Mouse (Mus musculus): ENCODE results near the gene Fxyd7. TPM values are rescaled to one million over a fixed set of nuclear protein-coding genes. Genes with fewer than 3 reads are reported as not detected.

The Fxyd7 gene
- polyA plus RNA-seq, 1 experiment: not detected

- H3ac ChIP-seq (ENCODE audit: control insufficient read depth, insufficient read length): no peak within 1 kb of the TSS
- H3K4me3 ChIP-seq: no peak within 1 kb of the TSS
- H3K36me3 ChIP-seq (ENCODE audit: control insufficient read depth, insufficient read depth): no peaks in the 10 kb centered on the region
- TF ChIP-seq MYOG (IDR thresholded peaks at IDR 0.05; ENCODE audit: control insufficient read depth in 1 of 3, insufficient read depth in 1 of 3, insufficient read length in 2 of 3, low read depth in 2 of 3): no peak
- peak in 1 of 3 experiments; percentile 44 for TF ChIP-seq MYOD1 (IDR thresholded peaks at IDR 0.05; ENCODE audit: control insufficient read depth in 1 of 3, insufficient read length in 2 of 3, low read depth in 2 of 3)
- no peak within 1 kb of the TSS for H3K4me2 ChIP-seq (ENCODE audit: low read depth)
- no peaks in the 10 kb centered on the region for H3K79me2 ChIP-seq (ENCODE audit: control insufficient read depth, insufficient read depth)
- H3K27me3 ChIP-seq (ENCODE audit: control insufficient read depth, insufficient read depth, insufficient read length): no peaks in the 10 kb centered on the region
Observed at GRCm38 (mm10) chr7:31059108-31059507, 7.8 kb upstream of the Fxyd7 start, which contains the start of gene Lgi4. TSS of gene Lgi4 (plus strand) at chr7:31059342.

GRCm38 (mm10) chr7:31058211-31058610, 6.9 kb upstream of the Fxyd7 start:
- no peaks in the 10 kb centered on the region for H3K27me3 ChIP-seq (ENCODE audit: control insufficient read depth, insufficient read depth, insufficient read length)
- H3ac ChIP-seq (ENCODE audit: control insufficient read depth, insufficient read length): no peak overlapping the region
- no peak overlapping the region for H3K4me3 ChIP-seq
- no peaks in the 10 kb centered on the region for H3K36me3 ChIP-seq (ENCODE audit: control insufficient read depth, insufficient read depth)
- TF ChIP-seq POLR2AphosphoS2 (IDR thresholded peaks at IDR 0.05; ENCODE audit: insufficient read length, low read depth) (no peak), SRF (IDR thresholded peaks at IDR 0.05; ENCODE audit: control insufficient read depth, insufficient read length, low read depth) (no peak), MYOD1 (IDR thresholded peaks at IDR 0.05; ENCODE audit: control insufficient read depth in 1 of 3, insufficient read length in 2 of 3, low read depth in 2 of 3) (no peak), CEBPB (IDR thresholded peaks at IDR 0.05; ENCODE audit: insufficient read depth, poor library complexity, severe bottlenecking) (no peak), MAX (IDR thresholded peaks at IDR 0.05; ENCODE audit: low read depth) (no peak), TCF3 (IDR thresholded peaks at IDR 0.05; ENCODE audit: insufficient read length, low read depth) (no peak), REST (IDR thresholded peaks at IDR 0.05; ENCODE audit: insufficient read depth, insufficient read length) (no peak), POLR2A (IDR thresholded peaks at IDR 0.05; ENCODE audit: insufficient read length, low read depth) (no peak), E2F4 (IDR thresholded peaks at IDR 0.05; ENCODE audit: insufficient read depth) (no peak)
- H3K4me2 ChIP-seq (ENCODE audit: low read depth): no peak overlapping the region
- no peaks in the 10 kb centered on the region for H3K79me2 ChIP-seq (ENCODE audit: control insufficient read depth, insufficient read depth)

GRCm38 (mm10) chr7:31057730-31058129, 6.5 kb upstream of the Fxyd7 start:
- no peaks in the 10 kb centered on the region for H3K79me2 ChIP-seq (ENCODE audit: control insufficient read depth, insufficient read depth)
- H3K4me2 ChIP-seq (ENCODE audit: low read depth): no peak overlapping the region
- H3ac ChIP-seq (ENCODE audit: control insufficient read depth, insufficient read length): no peak overlapping the region
- H3K36me3 ChIP-seq (ENCODE audit: control insufficient read depth, insufficient read depth): no peaks in the 10 kb centered on the region
- H3K4me3 ChIP-seq: no peak overlapping the region
- TF ChIP-seq TCF3 (IDR thresholded peaks at IDR 0.05; ENCODE audit: insufficient read length, low read depth) (no peak), MYOD1 (IDR thresholded peaks at IDR 0.05; ENCODE audit: control insufficient read depth in 1 of 3, insufficient read length in 2 of 3, low read depth in 2 of 3) (no peak), CEBPB (IDR thresholded peaks at IDR 0.05; ENCODE audit: insufficient read depth, poor library complexity, severe bottlenecking) (no peak), MYOG (IDR thresholded peaks at IDR 0.05; ENCODE audit: control insufficient read depth in 1 of 3, insufficient read depth in 1 of 3, insufficient read length in 2 of 3, low read depth in 2 of 3) (no peak)
- H3K27me3 ChIP-seq (ENCODE audit: control insufficient read depth, insufficient read depth, insufficient read length): no peaks in the 10 kb centered on the region

- no peaks in the 10 kb centered on the region for H3K27me3 ChIP-seq (ENCODE audit: control insufficient read depth, insufficient read depth, insufficient read length)
- H3K4me3 ChIP-seq: no peak within 1 kb of the TSS
- no peaks in the 10 kb centered on the region for H3K36me3 ChIP-seq (ENCODE audit: control insufficient read depth, insufficient read depth)
- TF ChIP-seq CEBPB (IDR thresholded peaks at IDR 0.05; ENCODE audit: insufficient read depth, poor library complexity, severe bottlenecking): no peak
- TF ChIP-seq MAX (IDR thresholded peaks at IDR 0.05; ENCODE audit: low read depth): no peak
- no peak for TF ChIP-seq SRF (IDR thresholded peaks at IDR 0.05; ENCODE audit: control insufficient read depth, insufficient read length, low read depth)
- no peak for TF ChIP-seq TCF3 (IDR thresholded peaks at IDR 0.05; ENCODE audit: insufficient read length, low read depth)
- TF ChIP-seq TCF12 (IDR thresholded peaks at IDR 0.05; ENCODE audit: insufficient read depth, poor library complexity, severe bottlenecking): no peak
- no peak for TF ChIP-seq POLR2AphosphoS2 (IDR thresholded peaks at IDR 0.05; ENCODE audit: insufficient read length, low read depth)
- no peak for TF ChIP-seq POLR2A (IDR thresholded peaks at IDR 0.05; ENCODE audit: insufficient read length, low read depth)
- TF ChIP-seq MYOG (IDR thresholded peaks at IDR 0.05; ENCODE audit: control insufficient read depth in 1 of 3, insufficient read depth in 1 of 3, insufficient read length in 2 of 3, low read depth in 2 of 3): no peak
- no peak for TF ChIP-seq MYOD1 (IDR thresholded peaks at IDR 0.05; ENCODE audit: control insufficient read depth in 1 of 3, insufficient read length in 2 of 3, low read depth in 2 of 3)
- no peak for TF ChIP-seq E2F4 (IDR thresholded peaks at IDR 0.05; ENCODE audit: insufficient read depth)
- TF ChIP-seq USF1 (IDR thresholded peaks at IDR 0.05; ENCODE audit: low read depth): no peak
- H3ac ChIP-seq (ENCODE audit: control insufficient read depth, insufficient read length): no peak within 1 kb of the TSS
- H3K79me2 ChIP-seq (ENCODE audit: control insufficient read depth, insufficient read depth): no peaks in the 10 kb centered on the region
- H3K4me2 ChIP-seq (ENCODE audit: low read depth): no peak within 1 kb of the TSS
Observed at GRCm38 (mm10) chr7:31057071-31057470, 5.8 kb upstream of the Fxyd7 start, which contains the start of gene Fxyd1. TSS of gene Fxyd1 (minus strand) at chr7:31057199.

- H3K79me2 ChIP-seq (ENCODE audit: control insufficient read depth, insufficient read depth): no peaks in the 10 kb centered on the region
- H3K27me3 ChIP-seq (ENCODE audit: control insufficient read depth, insufficient read depth, insufficient read length): peaks cover 3% of the 10 kb centered on the region
- no peaks in the 10 kb centered on the region for H3K36me3 ChIP-seq (ENCODE audit: control insufficient read depth, insufficient read depth)
- no peak overlapping the region for H3K4me2 ChIP-seq (ENCODE audit: low read depth)
- H3ac ChIP-seq (ENCODE audit: control insufficient read depth, insufficient read length): no peak overlapping the region
- TF ChIP-seq REST (IDR thresholded peaks at IDR 0.05; ENCODE audit: insufficient read depth, insufficient read length) (no peak), MAX (IDR thresholded peaks at IDR 0.05; ENCODE audit: low read depth) (no peak), E2F4 (IDR thresholded peaks at IDR 0.05; ENCODE audit: insufficient read depth) (no peak), MYOG (IDR thresholded peaks at IDR 0.05; ENCODE audit: control insufficient read depth in 1 of 3, insufficient read depth in 1 of 3, insufficient read length in 2 of 3, low read depth in 2 of 3) (no peak), MYOD1 (IDR thresholded peaks at IDR 0.05; ENCODE audit: control insufficient read depth in 1 of 3, insufficient read length in 2 of 3, low read depth in 2 of 3) (no peak), TCF3 (IDR thresholded peaks at IDR 0.05; ENCODE audit: insufficient read length, low read depth) (no peak), SRF (IDR thresholded peaks at IDR 0.05; ENCODE audit: control insufficient read depth, insufficient read length, low read depth) (no peak), TCF12 (IDR thresholded peaks at IDR 0.05; ENCODE audit: insufficient read depth, poor library complexity, severe bottlenecking) (no peak)
- H3K4me3 ChIP-seq: no peak overlapping the region
Observed at GRCm38 (mm10) chr7:31056448-31056847, 5.2 kb upstream of the Fxyd7 start.

Measured in myocyte (in vitro differentiated cells).